Mouse (Mus musculus) erythroblast, embryonic 14.5 days (primary cell): ENCODE data around the gene Tusc2. TPM values are rescaled to one million over a fixed set of nuclear protein-coding genes. Genes with fewer than 3 reads are reported as not detected.
A peak's percentile ranks its signal among the peaks of the same experiment; 100 is the strongest.

ENCODE experiments used
- H3K27me3 ChIP-seq: 2 replicates; pipeline ENCODE4 v1.6.1; 2012; ENCODE audit warnings: inconsistent platforms; ENCODE audit not compliant: control insufficient read depth
- H3K36me3 ChIP-seq: 2 replicates; pipeline ENCODE4 v1.6.1; 2012; ENCODE audit warnings: mild to moderate bottlenecking, inconsistent platforms; ENCODE audit not compliant: control insufficient read depth
- H3K4me1 ChIP-seq: 2 replicates; pipeline ENCODE4 v1.6.1; 2012; ENCODE audit warnings: inconsistent platforms; ENCODE audit not compliant: control insufficient read depth
- H3K4me3 ChIP-seq: replicated peaks from 2 replicates; pipeline ENCODE3; 2012; ENCODE audit warnings: moderate library complexity, mild to moderate bottlenecking, inconsistent platforms
- H3K9me3 ChIP-seq: 2 replicates; pipeline ENCODE4 v1.6.1; 2012; ENCODE audit warnings: low read length, inconsistent platforms, mixed read lengths; ENCODE audit not compliant: control insufficient read depth
- GATA1 ChIP-seq: IDR thresholded peaks from 2 replicates; pipeline ENCODE4 v1.6.1; 2012; ENCODE audit warnings: low read length, inconsistent platforms, mixed read lengths
- TAL1 ChIP-seq: IDR thresholded peaks from 3 replicates; pipeline ENCODE4 v1.6.1; 2012; ENCODE audit warnings: low read length, inconsistent platforms, mixed read lengths
- polyA plus RNA-seq: library from polyadenylated mRNA; stranded (reverse); fragments of >175 nt; gene quantifications from 2 replicates; pipeline ENCODE4 v1.2.3, GENCODE M21; 2012

Tusc2 gene
- polyA plus RNA-seq, 1 experiment: 3.7 TPM

- H3K36me3 ChIP-seq: peaks cover 30% of the 10 kb centered on the region
- TF ChIP-seq TAL1 (no peak), GATA1 (no peak)
- peaks cover 44% of the 10 kb centered on the region for H3K4me1 ChIP-seq
- H3K4me3 ChIP-seq: peak overlapping the region; percentile 65
- H3K27me3 ChIP-seq: peaks cover 2% of the 10 kb centered on the region
- H3K9me3 ChIP-seq: no peaks in the 10 kb centered on the region
Measured at GRCm38 (mm10) chr9:107611456-107612190, 48.6 kb downstream of the Tusc2 start.

GRCm38 (mm10) chr9:107612191-107612944 lies 49.3 kb downstream of the Tusc2 start:
- no peaks in the 10 kb centered on the region for H3K9me3 ChIP-seq
- peak overlapping the region; percentile 65 for H3K4me3 ChIP-seq
- H3K4me1 ChIP-seq: peaks cover 37% of the 10 kb centered on the region
- TF ChIP-seq TAL1 (no peak), GATA1 (no peak)
- H3K36me3 ChIP-seq: peaks cover 35% of the 10 kb centered on the region
- H3K27me3 ChIP-seq: no peaks in the 10 kb centered on the region

GRCm38 (mm10) chr9:107612945-107613569 lies 50.0 kb downstream of the Tusc2 start:
- Histone ChIP-seq H3K4me1 (peaks cover 31% of the 10 kb centered on the region), H3K36me3 (peaks cover 40% of the 10 kb centered on the region)
- no peak for TF ChIP-seq GATA1
- TF ChIP-seq TAL1: no peak

GRCm38 (mm10) chr9:107615035-107615434 lies 52.0 kb downstream of the Tusc2 start:
- Histone ChIP-seq H3K36me3 (peaks cover 60% of the 10 kb centered on the region), H3K9me3 (no peaks in the 10 kb centered on the region), H3K27me3 (no peaks in the 10 kb centered on the region), H3K4me1 (peaks cover 36% of the 10 kb centered on the region), H3K4me3 (no peak overlapping the region)
- TF ChIP-seq GATA1 (no peak), TAL1 (no peak)

More at GRCm38 (mm10) chr9:107612945-107613569, 50.0 kb downstream of the Tusc2 start:
- H3K27me3 ChIP-seq: no peaks in the 10 kb centered on the region
- peak overlapping the region; percentile 65 for H3K4me3 ChIP-seq
- H3K9me3 ChIP-seq: no peaks in the 10 kb centered on the region

Other genes starting within 250 kb of the Tusc2 start
- 0.24 and 0.32 TPM in 2 replicates for gene Hemk1, start 224.9 kb upstream of the Tusc2 start, polyA plus RNA-seq
- not detected in 2 replicates for gene 6430571L13Rik, start 222.7 kb upstream of the Tusc2 start, polyA plus RNA-seq
- gene Cacna2d2, start 163.6 kb upstream of the Tusc2 start, polyA plus RNA-seq: not detected in 2 replicates
- 0.88 and 0.99 TPM in 2 replicates for gene Tmem115, start 29.3 kb upstream of the Tusc2 start, polyA plus RNA-seq
- gene Cyb561d2, start 21.1 kb upstream of the Tusc2 start, polyA plus RNA-seq: 0.06 and 0.29 TPM in 2 replicates
- gene Nprl2, start 21.0 kb upstream of the Tusc2 start, polyA plus RNA-seq: 0.03 and 0.25 TPM in 2 replicates
- 0.13 TPM in 1 of 2 replicates, not detected in the other for gene Zmynd10, start 16.0 kb upstream of the Tusc2 start, polyA plus RNA-seq
- 1.9 and 2.0 TPM in 2 replicates for gene Rassf1, start 11.7 kb upstream of the Tusc2 start, polyA plus RNA-seq
- 4.1 and 5.4 TPM in 2 replicates for gene Hyal2, start 4.7 kb downstream of the Tusc2 start, polyA plus RNA-seq
- gene Hyal1, start 13.7 kb downstream of the Tusc2 start, polyA plus RNA-seq: 0.53 and 0.54 TPM in 2 replicates
- gene Naa80, start 15.6 kb downstream of the Tusc2 start, polyA plus RNA-seq: 10.1 and 11.4 TPM in 2 replicates
- gene Hyal3, start 17.6 kb downstream of the Tusc2 start, polyA plus RNA-seq: 0.34 TPM in 1 of 2 replicates, not detected in the other
- gene Ifrd2, start 24.4 kb downstream of the Tusc2 start, polyA plus RNA-seq: 79.9 and 91.3 TPM in 2 replicates
- not detected in 2 replicates for gene Sema3b, start 46.0 kb downstream of the Tusc2 start, polyA plus RNA-seq
- 75.1 and 87.2 TPM in 2 replicates for gene Gnai2, start 72.1 kb downstream of the Tusc2 start, polyA plus RNA-seq
- gene Slc38a3, start 106.3 kb downstream of the Tusc2 start, polyA plus RNA-seq: 0.02 and 0.05 TPM in 2 replicates
- not detected in 2 replicates for gene Gnat1, start 116.5 kb downstream of the Tusc2 start, polyA plus RNA-seq
- gene Sema3f, start 147.2 kb downstream of the Tusc2 start, polyA plus RNA-seq: 0.08 TPM in 1 of 2 replicates, not detected in the other
- gene Rbm5, start 207.7 kb downstream of the Tusc2 start, polyA plus RNA-seq: 0.76 and 1.6 TPM in 2 replicates